Mouse (Mus musculus): Measurements from ENCODE around the gene Paqr7. TPM values are rescaled to one million over a fixed set of nuclear protein-coding genes. Genes with fewer than 3 reads are reported as not detected.

Gene Paqr7
- total and polyA plus RNA-seq, 3 experiments = 0.43 to 2.7 (median 0.89) TPM

DNA sequence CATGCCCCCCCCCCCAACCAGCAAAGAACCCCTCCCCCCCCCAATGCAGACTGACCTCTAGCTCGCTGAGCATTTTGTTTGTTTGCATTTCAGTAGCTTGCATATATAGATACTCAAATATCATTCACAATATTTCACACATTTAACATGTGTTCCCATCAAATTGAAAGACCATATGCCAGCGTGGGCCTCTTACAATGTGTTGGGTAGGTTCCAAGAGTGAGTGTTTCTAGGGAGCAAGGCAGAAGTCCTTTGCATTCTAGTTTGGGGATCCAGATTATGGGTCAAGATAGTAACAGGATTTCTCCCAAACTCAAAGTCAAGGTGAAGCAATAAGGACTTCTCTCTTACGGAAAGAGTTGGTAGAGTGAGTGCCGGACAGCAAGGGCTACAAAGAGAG lies 22.0 kb downstream of the Paqr7 start:
- H3K4me2 ChIP-seq (ENCODE audit: insufficient read depth, low read depth, poor library complexity, severe bottlenecking) = no peak overlapping the region
- no peaks in the 10 kb centered on the region for H3K9me3 ChIP-seq (replicated peaks; ENCODE audit: low read length)
- dilution Hi-C loops (cut with MboI; ENCODE audit: extremely low pct_ligation_motif_present, extremely low pct_unique_long_range_greater_than_20kb, low sequenced_read_pairs) (no loop called here), in situ Hi-C loops (cut with MboI; ENCODE audit: low pct_ligation_motif_present, low pct_unique_long_range_greater_than_20kb, low sequenced_read_pairs) (no loop called here)
- TF ChIP-seq TCF12 (IDR thresholded peaks at IDR 0.05; ENCODE audit: low read depth, low read length) (no peak), CTCF (conservative IDR thresholded peaks at IDR 0.05 in 1 of 2, IDR thresholded peaks at IDR 0.05 in 1 of 2; ENCODE audit: low read depth in 2 of 2, low read length in 2 of 2) (no peak), JUND (conservative IDR thresholded peaks at IDR 0.05; ENCODE audit: low read depth, low read length) (no peak), ELF1 (IDR thresholded peaks at IDR 0.05; ENCODE audit: low read depth, low read length) (no peak), MXI1 (IDR thresholded peaks at IDR 0.05; ENCODE audit: low read depth, low read length) (no peak), ZKSCAN1 (IDR thresholded peaks at IDR 0.05; ENCODE audit: borderline replicate concordance, low read depth, low read length) (no peak), EP300 (IDR thresholded peaks at IDR 0.05; ENCODE audit: low read length) (no peak)
- no peak for DNase-seq (ENCODE audit: extremely low read depth)
- no peak overlapping the region for H3K4me3 ChIP-seq (replicated peaks in 1 of 3; ENCODE audit: low read depth in 2 of 3, low read length in 2 of 3, poor library complexity in 1 of 3)
- no peak overlapping the region for H3K27ac ChIP-seq (ENCODE audit: insufficient read depth, low read depth)
- H3K79me2 ChIP-seq (replicated peaks; ENCODE audit: control insufficient read depth, extremely low read depth, insufficient read depth, poor library complexity, severe bottlenecking) = peaks cover 28% of the 10 kb centered on the region
- H3K9ac ChIP-seq (ENCODE audit: insufficient read depth, low read depth) = no peak overlapping the region
- H3K36me3 ChIP-seq (replicated peaks in 1 of 2; ENCODE audit: control insufficient read depth in 1 of 2, insufficient read depth in 1 of 2, low read length in 1 of 2) = peaks cover 13 to 63% of the 10 kb centered on the region in 2 experiments
- peaks cover 4 to 22% of the 10 kb centered on the region in 2 experiments; a peak in 3 of 4 replicates for H3K4me1 ChIP-seq (ENCODE audit: control insufficient read depth in 1 of 2, insufficient read depth in 2 of 2)
- H3K27me3 ChIP-seq (replicated peaks) = no peaks in the 10 kb centered on the region

GRCm38 (mm10) chr4:134519281-134519680 lies 22.8 kb downstream of the Paqr7 start:
- Histone ChIP-seq H3K27me3 (replicated peaks) (no peaks in the 10 kb centered on the region), H3K4me3 (replicated peaks in 1 of 3; ENCODE audit: low read depth in 2 of 3, low read length in 2 of 3, poor library complexity in 1 of 3) (no peak overlapping the region), H3K79me2 (replicated peaks; ENCODE audit: control insufficient read depth, extremely low read depth, insufficient read depth, poor library complexity, severe bottlenecking) (peaks cover 21% of the 10 kb centered on the region; the same call in 1 of the 2 replicates), H3K27ac (ENCODE audit: insufficient read depth, low read depth) (no peak overlapping the region), H3K9ac (ENCODE audit: insufficient read depth, low read depth) (no peak overlapping the region), H3K4me1 (ENCODE audit: control insufficient read depth in 1 of 2, insufficient read depth in 2 of 2) (peaks cover 0 to 16% of the 10 kb centered on the region in 2 experiments; a peak in 2 of 4 replicates), H3K36me3 (replicated peaks in 1 of 2; ENCODE audit: control insufficient read depth in 1 of 2, insufficient read depth in 1 of 2, low read length in 1 of 2) (peaks cover 21 to 64% of the 10 kb centered on the region in 2 experiments), H3K4me2 (ENCODE audit: insufficient read depth, low read depth, poor library complexity, severe bottlenecking) (no peak overlapping the region), H3K9me3 (replicated peaks; ENCODE audit: low read length) (no peaks in the 10 kb centered on the region)
- dilution Hi-C loops (cut with MboI; ENCODE audit: extremely low pct_ligation_motif_present, extremely low pct_unique_long_range_greater_than_20kb, low sequenced_read_pairs) (no loop called here), in situ Hi-C loops (cut with MboI; ENCODE audit: low pct_ligation_motif_present, low pct_unique_long_range_greater_than_20kb, low sequenced_read_pairs) (no loop called here)
- TF ChIP-seq ETS1 (conservative IDR thresholded peaks at IDR 0.05; ENCODE audit: low read depth, low read length) = no peak
- TF ChIP-seq MEF2A (IDR thresholded peaks at IDR 0.05; ENCODE audit: borderline replicate concordance, low read depth, low read length) = no peak
- TF ChIP-seq IRF4 (IDR thresholded peaks at IDR 0.05; ENCODE audit: low read depth, low read length) = no peak
- no peak for TF ChIP-seq CTCF (conservative IDR thresholded peaks at IDR 0.05 in 1 of 2, IDR thresholded peaks at IDR 0.05 in 1 of 2; ENCODE audit: low read depth in 2 of 2, low read length in 2 of 2)
- TF ChIP-seq MAZ (IDR thresholded peaks at IDR 0.05; ENCODE audit: low read depth, low read length) = no peak
- no peak for TF ChIP-seq USF2 (conservative IDR thresholded peaks at IDR 0.05; ENCODE audit: low read depth, low read length)
- no peak for TF ChIP-seq USF1 (IDR thresholded peaks at IDR 0.05; ENCODE audit: low read depth, low read length)
- TF ChIP-seq EP300 (IDR thresholded peaks at IDR 0.05; ENCODE audit: low read length) = no peak
- no peak for TF ChIP-seq RAD21 (IDR thresholded peaks at IDR 0.05; ENCODE audit: low read depth, low read length)
- TF ChIP-seq NRF1 (IDR thresholded peaks at IDR 0.05; ENCODE audit: low read depth, low read length) = no peak
- TF ChIP-seq ZMIZ1 (IDR thresholded peaks at IDR 0.05; ENCODE audit: low read depth, low read length) = no peak
- TF ChIP-seq UBTF (IDR thresholded peaks at IDR 0.05; ENCODE audit: low read depth, low read length) = no peak
- no peak for TF ChIP-seq E2F4 (IDR thresholded peaks at IDR 0.05; ENCODE audit: insufficient replicate concordance, low read depth, low read length)
- TF ChIP-seq ELF1 (IDR thresholded peaks at IDR 0.05; ENCODE audit: low read depth, low read length) = no peak
- no peak for TF ChIP-seq PAX5 (IDR thresholded peaks at IDR 0.05; ENCODE audit: low read length)
- DNase-seq (ENCODE audit: extremely low read depth) = no peak
